ENCODE assay signal across 23 mouse cellular contexts in the genomic region with DNA sequence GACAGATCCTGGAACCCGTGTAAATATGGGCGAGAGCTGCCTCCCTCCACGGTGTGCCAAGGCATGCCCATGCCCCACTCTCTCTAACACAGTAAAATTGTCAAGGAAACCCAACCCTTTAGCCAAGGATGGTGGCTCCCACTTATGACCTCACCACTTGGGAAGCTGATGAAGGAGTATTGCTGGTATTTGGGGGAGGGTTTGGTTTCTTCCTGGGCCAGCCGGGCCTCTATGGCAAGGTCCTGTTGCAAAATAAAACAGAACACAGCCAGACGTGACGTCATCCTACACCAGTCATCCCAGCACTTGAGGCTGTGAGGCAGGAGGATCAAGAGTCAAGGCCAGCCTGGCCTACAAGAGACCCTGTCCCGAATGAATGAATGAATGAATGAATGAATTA. TPM values are rescaled to one million over a fixed set of nuclear protein-coding genes. Genes with fewer than 3 reads are reported as not detected.
A peak's percentile ranks its signal among the peaks of the same experiment; 100 is the strongest.
DNase-seq lines count a peak whose midpoint lies in the region; ATAC-seq and TF ChIP-seq lines count a peak whose summit lies in the region.
"Had no signal": no experiment of that assay in that cellular context is flagged by ENCODE, and none has a peak within 500 bp of the region (broad histone marks: within the 10 kb centered on the region; RNA-seq: fewer than 3 reads in every experiment).

No protein-coding gene starts in this region.

- 47% methylated on average over 7 of the region's 7 CpGs for WGBS in heart, embryonic 11.5 days (ENCODE audit: insufficient replicate concordance)
- 62% methylated on average over 7 of the region's 7 CpGs for WGBS in heart, adult 2 months
- WGBS in lung, embryonic 16.5 days = 49% methylated on average over 7 of the region's 7 CpGs
- WGBS in forebrain, embryonic 13.5 days = 73% methylated on average over 7 of the region's 7 CpGs

- peaks cover 3% of the 10 kb centered on the region; the same call in 1 of the 2 replicates for H3K27me3 ChIP-seq in heart, embryonic 11.5 days (ENCODE audit: control insufficient read depth, insufficient read depth, low read length)
- no peaks in the 10 kb centered on the region for H3K27me3 ChIP-seq in heart, adult 2 months (ENCODE audit: control insufficient read depth, insufficient read depth, low read length)
- peaks cover 11% of the 10 kb centered on the region for H3K27me3 ChIP-seq in lung, embryonic 16.5 days (ENCODE audit: control insufficient read depth, insufficient read depth, low read depth, low read length)
- H3K27me3 ChIP-seq in forebrain, embryonic 13.5 days = peaks cover 14% of the 10 kb centered on the region
- H3K27me3 ChIP-seq: intestine, embryonic 15.5 days had no signal

- H3K4me2 ChIP-seq in heart, embryonic 11.5 days = no peak overlapping the region
- H3K4me2 ChIP-seq in lung, embryonic 16.5 days (ENCODE audit: low read depth, low read length) = no peak overlapping the region
- no peak overlapping the region for H3K4me2 ChIP-seq in forebrain, embryonic 13.5 days
- H3K4me2 ChIP-seq: embryonic facial prominence, embryonic 13.5 days; hindbrain, embryonic 13.5 days; intestine, embryonic 15.5 days; kidney, embryonic 15.5 days; limb, embryonic 12.5 days; liver, embryonic 15.5 days; neural tube, embryonic 12.5 days; stomach, embryonic 15.5 days had no signal

- no peaks in the 10 kb centered on the region for H3K79me2 ChIP-seq in heart, adult 2 months (replicated peaks; ENCODE audit: control insufficient read depth, insufficient read depth, low read length)

- no peak for DNase-seq in heart, adult 2 months
- DNase-seq in lung, postnatal 25 days (ENCODE audit: low spot score) = no peak
- peak; percentile 51 for DNase-seq in Muller cell, postnatal 12 days (ENCODE audit: inconsistent ontology term)
- DNase-seq in cerebellum, adult 11 months = no peak
- DNase-seq: adrenal gland, postnatal 25 days; cerebellum, adult 9-10 months; gastrocnemius, postnatal 14 days had no signal

- ATAC-seq in heart, embryonic 11.5 days (replicated peaks; ENCODE audit: insufficient number of reproducible peaks, low FRiP score, low TSS enrichment) = no peak
- 0 out of 2 replicates have a peak, but pooled peaks have one; percentile 16 for ATAC-seq in lung, embryonic 16.5 days (ENCODE audit: low read depth)
- 0 out of 2 replicates have a peak, but pooled peaks have one; percentile 2 for ATAC-seq in megakaryocyte progenitor cell, adult 5-6 weeks (replicated peaks; ENCODE audit: poor library complexity)
- ATAC-seq in forebrain, embryonic 13.5 days = no peak
- ATAC-seq: CD4-positive, CD25-positive, alpha-beta regulatory T cell, adult 4 months; intestine, embryonic 15.5 days had no signal

- no peak overlapping the region for H3K4me3 ChIP-seq in heart, embryonic 11.5 days (ENCODE audit: low read depth, low read length)
- no peak overlapping the region for H3K4me3 ChIP-seq in heart, adult 2 months
- no peak overlapping the region for H3K4me3 ChIP-seq in lung, embryonic 16.5 days (ENCODE audit: low read length)
- no peak overlapping the region for H3K4me3 ChIP-seq in forebrain, embryonic 13.5 days
- H3K4me3 ChIP-seq: embryonic facial prominence, embryonic 13.5 days; forebrain, embryonic 10.5 days; hindbrain, embryonic 13.5 days; intestine, embryonic 15.5 days; kidney, embryonic 15.5 days; limb, embryonic 12.5 days; liver, embryonic 15.5 days; megakaryocyte, embryonic 14.5 days; neural tube, embryonic 12.5 days; stomach, embryonic 15.5 days had no signal

- no peaks in the 10 kb centered on the region for H3K36me3 ChIP-seq in heart, embryonic 11.5 days (ENCODE audit: control insufficient read depth, insufficient read depth, low read length)
- H3K36me3 ChIP-seq in heart, adult 2 months (ENCODE audit: control insufficient read depth, insufficient read depth, low read length) = no peaks in the 10 kb centered on the region
- H3K36me3 ChIP-seq in lung, embryonic 16.5 days (ENCODE audit: control insufficient read depth, insufficient read depth, low read length) = no peaks in the 10 kb centered on the region
- no peaks in the 10 kb centered on the region for H3K36me3 ChIP-seq in forebrain, embryonic 13.5 days (ENCODE audit: poor library complexity, severe bottlenecking)
- H3K36me3 ChIP-seq: embryonic facial prominence, embryonic 13.5 days; forebrain, embryonic 10.5 days; G1E; hindbrain, embryonic 13.5 days; intestine, embryonic 15.5 days; kidney, embryonic 15.5 days; limb, embryonic 12.5 days; liver, embryonic 15.5 days; neural tube, embryonic 12.5 days; stomach, embryonic 15.5 days had no signal

- no peaks in the 10 kb centered on the region for H3K9me3 ChIP-seq in heart, embryonic 11.5 days (replicated peaks; ENCODE audit: control insufficient read depth, low read length)
- H3K9me3 ChIP-seq in lung, embryonic 16.5 days (ENCODE audit: control insufficient read depth, low read length) = no peaks in the 10 kb centered on the region
- H3K9me3 ChIP-seq in forebrain, embryonic 13.5 days (replicated peaks) = no peaks in the 10 kb centered on the region
- H3K9me3 ChIP-seq: embryonic facial prominence, embryonic 13.5 days; forebrain, embryonic 10.5 days; G1E; hindbrain, embryonic 13.5 days; intestine, embryonic 15.5 days; kidney, embryonic 15.5 days; limb, embryonic 12.5 days; liver, embryonic 15.5 days; megakaryocyte, embryonic 14.5 days; neural tube, embryonic 12.5 days; stomach, embryonic 15.5 days had no signal

- intact Hi-C loops in heart, adult 2 months (cut with DNase I) = no loop called here

- peaks cover 30% of the 10 kb centered on the region for H3K4me1 ChIP-seq in heart, embryonic 11.5 days (ENCODE audit: control insufficient read depth, insufficient read depth, low read length)
- peaks cover 6% of the 10 kb centered on the region for H3K4me1 ChIP-seq in heart, adult 2 months (ENCODE audit: control insufficient read depth, insufficient read depth, low read length)
- peaks cover 21% of the 10 kb centered on the region for H3K4me1 ChIP-seq in lung, embryonic 16.5 days (replicated peaks; ENCODE audit: control insufficient read depth, insufficient read depth, low read length)
- H3K4me1 ChIP-seq in forebrain, embryonic 13.5 days = peaks cover 21% of the 10 kb centered on the region

- peak overlapping the region; percentile 29; the same call in 1 of the 2 replicates for H3K27ac ChIP-seq in heart, embryonic 11.5 days (ENCODE audit: low read depth, low read length)
- H3K27ac ChIP-seq in heart, adult 2 months = no peak overlapping the region
- H3K27ac ChIP-seq in lung, embryonic 16.5 days (ENCODE audit: low read length) = no peak overlapping the region
- H3K27ac ChIP-seq in forebrain, embryonic 13.5 days = no peak overlapping the region
- H3K27ac ChIP-seq: embryonic facial prominence, embryonic 13.5 days; forebrain, embryonic 10.5 days; hindbrain, embryonic 13.5 days; intestine, embryonic 15.5 days; kidney, embryonic 15.5 days; limb, embryonic 12.5 days; liver, embryonic 15.5 days; neural tube, embryonic 12.5 days; stomach, embryonic 15.5 days had no signal

- TF ChIP-seq CTCF in heart, adult 2 months (IDR thresholded peaks at IDR 0.05) = no peak

- TF ChIP-seq POLR2A in heart, adult 2 months (IDR thresholded peaks at IDR 0.05; ENCODE audit: insufficient read depth, low read depth, low read length) = no peak

- TF ChIP-seq EP300 in heart, adult 2 months (IDR thresholded peaks at IDR 0.05; ENCODE audit: insufficient read depth, low read depth, low read length) = no peak

- no peak overlapping the region for H3K9ac ChIP-seq in heart, embryonic 11.5 days (ENCODE audit: low read depth, low read length)
- no peak overlapping the region for H3K9ac ChIP-seq in heart, adult 2 months (ENCODE audit: low read depth, low read length)
- H3K9ac ChIP-seq in lung, embryonic 16.5 days (ENCODE audit: low read length) = no peak overlapping the region
- no peak overlapping the region for H3K9ac ChIP-seq in forebrain, embryonic 13.5 days
- H3K9ac ChIP-seq: embryonic facial prominence, embryonic 13.5 days; hindbrain, embryonic 13.5 days; intestine, embryonic 15.5 days; kidney, embryonic 15.5 days; limb, embryonic 12.5 days; liver, embryonic 15.5 days; neural tube, embryonic 12.5 days; stomach, embryonic 15.5 days had no signal

RNA-seq across cellular contexts. Expression of gene Ercc1, which starts 6.0 kb away (rescaled TPM):
- 72.5 and 74.5 TPM in 2 replicates for polyA plus RNA-seq in heart, embryonic 11.5 days (2014; fragmentation: Nextera tagmentation; extraction: Ambion mirVana)
- total RNA-seq in heart, adult 2 months (2021) = 10 to 100 TPM; 46.8 to 48.6 TPM
- polyA plus RNA-seq in heart, adult 2 months (2012; rRNA removed) = 47.1 and 49.1 TPM in 2 replicates
- polyA plus RNA-seq in lung, embryonic 16.5 days (2015; fragmentation: Nextera tagmentation; extraction: Ambion mirVana) = 79.9 and 82.5 TPM in 2 replicates
- 26.5 and 32.3 TPM in 2 replicates for total RNA-seq in megakaryocyte progenitor cell, adult 5-6 weeks (2015)
- 24.4 and 29.8 TPM in 2 replicates for total RNA-seq in megakaryocyte progenitor cell, adult 5-6 weeks (2017)
- 88.0 and 96.4 TPM in 2 replicates for polyA plus RNA-seq in forebrain, embryonic 13.5 days (2015; fragmentation: Nextera tagmentation; extraction: Ambion mirVana)

RNA-seq across cellular contexts. Expression of gene Cd3eap, which starts 20.7 kb away (rescaled TPM):
- polyA plus RNA-seq in heart, embryonic 11.5 days (2014; fragmentation: Nextera tagmentation; extraction: Ambion mirVana) = 17.6 and 18.9 TPM in 2 replicates
- total RNA-seq in heart, adult 2 months (2021) = 1 to 10 TPM; 9.3 to 9.7 TPM
- polyA plus RNA-seq in heart, adult 2 months (2012; rRNA removed) = 4.4 and 4.7 TPM in 2 replicates
- polyA plus RNA-seq in lung, embryonic 16.5 days (2015; fragmentation: Nextera tagmentation; extraction: Ambion mirVana) = 17.2 and 17.3 TPM in 2 replicates
- total RNA-seq in megakaryocyte progenitor cell, adult 5-6 weeks (2015) = 11.1 and 13.6 TPM in 2 replicates
- total RNA-seq in megakaryocyte progenitor cell, adult 5-6 weeks (2017) = 24.8 and 27.4 TPM in 2 replicates
- 21.4 and 23.2 TPM in 2 replicates for polyA plus RNA-seq in forebrain, embryonic 13.5 days (2015; fragmentation: Nextera tagmentation; extraction: Ambion mirVana)

RNA-seq across cellular contexts. Expression of gene Ppp1r13l, which starts 21.0 kb away (rescaled TPM):
- polyA plus RNA-seq in heart, embryonic 11.5 days (2014; fragmentation: Nextera tagmentation; extraction: Ambion mirVana) = 12.4 and 17.6 TPM in 2 replicates
- total RNA-seq in heart, adult 2 months (2021) = 10 to 100 TPM; 43.9 to 45.1 TPM
- polyA plus RNA-seq in heart, adult 2 months (2012; rRNA removed) = 23.5 and 30.1 TPM in 2 replicates
- 4.9 TPM in 2 replicates for polyA plus RNA-seq in lung, embryonic 16.5 days (2015; fragmentation: Nextera tagmentation; extraction: Ambion mirVana)
- 6.3 and 7.2 TPM in 2 replicates for total RNA-seq in megakaryocyte progenitor cell, adult 5-6 weeks (2015)
- 0.74 and 1.2 TPM in 2 replicates for total RNA-seq in megakaryocyte progenitor cell, adult 5-6 weeks (2017)
- 3.6 and 4.1 TPM in 2 replicates for polyA plus RNA-seq in forebrain, embryonic 13.5 days (2015; fragmentation: Nextera tagmentation; extraction: Ambion mirVana)
- polyA plus RNA-seq: CD4-positive, CD25-positive, alpha-beta regulatory T cell, adult 4 months had no signal

RNA-seq across cellular contexts. Expression of gene Fosb, which starts 28.7 kb away (rescaled TPM):
- 0.11 and 0.17 TPM in 2 replicates for polyA plus RNA-seq in heart, embryonic 11.5 days (2014; fragmentation: Nextera tagmentation; extraction: Ambion mirVana)
- total RNA-seq in heart, adult 2 months (2021) = 1 to 10 TPM in 1 of 2 experiments, under 1 TPM in 1; 0.89 to 1.1 TPM
- 0.94 and 1.1 TPM in 2 replicates for polyA plus RNA-seq in heart, adult 2 months (2012; rRNA removed)
- polyA plus RNA-seq in lung, embryonic 16.5 days (2015; fragmentation: Nextera tagmentation; extraction: Ambion mirVana) = 0.20 and 0.31 TPM in 2 replicates
- 18.2 and 28.4 TPM in 2 replicates for total RNA-seq in megakaryocyte progenitor cell, adult 5-6 weeks (2015)
- 12.7 and 13.2 TPM in 2 replicates for total RNA-seq in megakaryocyte progenitor cell, adult 5-6 weeks (2017)
- polyA plus RNA-seq in forebrain, embryonic 13.5 days (2015; fragmentation: Nextera tagmentation; extraction: Ambion mirVana) = 0.06 TPM in 1 of 2 replicates, not detected in the other
- polyA plus RNA-seq: forebrain, embryonic 10.5 days; neural tube, embryonic 12.5 days had no signal

RNA-seq across cellular contexts. Expression of gene Ercc2, which starts 43.2 kb away (rescaled TPM):
- polyA plus RNA-seq in heart, embryonic 11.5 days (2014; fragmentation: Nextera tagmentation; extraction: Ambion mirVana) = 6.1 and 6.6 TPM in 2 replicates
- total RNA-seq in heart, adult 2 months (2021) = 10 to 100 TPM; 10.9 to 11.6 TPM
- 22.6 and 24.8 TPM in 2 replicates for polyA plus RNA-seq in heart, adult 2 months (2012; rRNA removed)
- 15.9 and 17.4 TPM in 2 replicates for polyA plus RNA-seq in lung, embryonic 16.5 days (2015; fragmentation: Nextera tagmentation; extraction: Ambion mirVana)
- 10.7 and 11.2 TPM in 2 replicates for total RNA-seq in megakaryocyte progenitor cell, adult 5-6 weeks (2015)
- total RNA-seq in megakaryocyte progenitor cell, adult 5-6 weeks (2017) = 26.5 and 31.6 TPM in 2 replicates
- 20.4 and 24.9 TPM in 2 replicates for polyA plus RNA-seq in forebrain, embryonic 13.5 days (2015; fragmentation: Nextera tagmentation; extraction: Ambion mirVana)

Comparison
In these comparisons a context has a peak if more than half of its experiments do, and no peak if none do; other contexts are left out.
1. ATAC-seq: peak in lung, embryonic 16.5 days (single experiment) and megakaryocyte progenitor cell, adult 5-6 weeks (single experiment); none in heart, embryonic 11.5 days (single experiment) and forebrain, embryonic 13.5 days (single experiment).